Mouse (Mus musculus) retina, embryonic 14.5 days (tissue): ENCODE data around the gene Naaladl2.
"Not testable (repeated sequence)": the region's sequence is repeated elsewhere in the genome, so short reads cannot be mapped to it uniquely, and the experiment has no call there.

ENCODE experiments used
- DNase-seq: peaks from one replicate; pipeline ENCODE4 v3.0.0-alpha.2; 2015; ENCODE audit warnings: low spot score

The Naaladl2 gene

DNA sequence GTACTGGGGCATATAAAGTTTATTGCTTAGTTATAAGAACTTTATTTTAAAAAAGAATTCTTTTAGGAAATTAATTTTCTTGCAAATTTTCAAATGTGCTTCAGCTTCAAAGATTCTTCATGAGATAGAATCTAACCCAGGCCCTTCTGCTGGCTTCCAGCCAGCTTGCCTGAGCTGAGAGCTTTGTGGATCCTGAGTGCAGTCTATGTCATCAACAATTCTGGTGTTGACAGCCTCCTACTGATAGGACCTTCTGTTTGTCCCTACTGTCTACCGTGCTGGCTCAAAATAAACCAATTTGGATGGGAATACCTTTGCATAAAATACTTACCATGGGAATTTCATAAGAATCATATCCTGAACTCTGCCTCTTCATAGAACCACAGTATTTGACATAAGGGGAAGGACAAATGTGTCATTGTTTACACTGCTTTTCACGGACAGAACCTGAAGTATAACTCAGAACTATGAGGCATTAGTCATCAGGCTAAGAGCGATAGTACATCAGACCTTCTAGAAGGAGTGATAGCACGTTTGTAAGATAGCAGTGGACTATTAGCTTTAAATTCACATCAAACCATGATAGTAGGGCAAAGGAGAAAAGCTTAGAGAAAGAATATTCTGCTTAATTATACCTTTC is 829.3 kb downstream of the Naaladl2 start:
- no peak for DNase-seq

DNA sequence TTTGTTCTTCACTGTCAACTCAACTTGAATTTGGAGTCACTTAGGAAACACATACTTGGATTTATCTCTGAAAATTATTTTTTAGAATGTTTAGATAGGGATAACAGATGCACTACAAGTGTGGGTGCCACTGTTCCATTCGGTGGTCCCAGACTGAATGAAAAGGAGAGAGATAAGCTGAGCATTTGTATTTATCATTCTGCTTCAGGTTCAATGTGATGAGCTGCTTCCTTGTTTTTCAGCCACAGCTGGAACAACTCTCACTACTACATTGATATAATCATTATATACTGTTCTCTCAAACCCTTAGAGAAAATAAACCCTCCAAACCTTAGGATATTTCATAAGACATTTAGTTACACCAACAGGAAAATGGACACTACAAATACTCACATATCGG is 918.6 kb downstream of the Naaladl2 start:
- DNase-seq: no peak

DNA sequence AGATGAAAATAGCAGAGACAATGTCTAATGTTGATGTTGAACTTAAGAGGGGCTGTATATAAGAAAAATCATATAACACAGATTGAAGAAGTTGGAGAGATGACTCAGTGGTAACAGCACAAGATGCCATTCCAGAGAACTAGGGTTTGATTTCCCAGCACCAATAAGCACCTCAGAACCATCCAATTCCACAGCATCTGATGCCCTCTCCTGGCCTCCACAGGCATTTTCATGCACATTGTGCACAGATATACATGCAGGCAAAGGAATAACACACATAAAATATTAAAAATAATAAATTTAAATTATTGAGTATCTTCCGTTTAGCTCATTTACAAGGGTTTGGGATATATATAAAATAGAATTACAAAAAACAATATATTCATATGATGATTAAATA is 926.6 kb downstream of the Naaladl2 start:
- no peak for DNase-seq

DNA sequence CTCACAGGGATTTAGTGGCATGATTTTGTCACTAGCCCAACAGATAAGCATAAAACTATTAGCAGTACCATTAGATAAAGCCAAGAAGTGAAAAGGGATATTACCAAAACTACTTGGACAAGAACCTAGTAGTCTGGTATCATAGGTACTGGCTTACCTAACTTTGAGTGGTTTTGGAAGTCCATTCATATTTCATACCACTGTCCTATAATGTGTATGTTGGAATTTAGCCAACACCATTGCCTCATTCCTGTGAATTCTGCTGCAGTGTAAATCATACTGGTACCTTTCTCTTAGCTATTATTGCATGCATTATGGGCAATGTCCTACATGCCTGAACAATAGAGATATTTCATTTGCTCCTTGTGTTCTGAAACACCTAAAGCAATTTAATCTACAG is 977.5 kb downstream of the Naaladl2 start:
- DNase-seq: no peak

DNA sequence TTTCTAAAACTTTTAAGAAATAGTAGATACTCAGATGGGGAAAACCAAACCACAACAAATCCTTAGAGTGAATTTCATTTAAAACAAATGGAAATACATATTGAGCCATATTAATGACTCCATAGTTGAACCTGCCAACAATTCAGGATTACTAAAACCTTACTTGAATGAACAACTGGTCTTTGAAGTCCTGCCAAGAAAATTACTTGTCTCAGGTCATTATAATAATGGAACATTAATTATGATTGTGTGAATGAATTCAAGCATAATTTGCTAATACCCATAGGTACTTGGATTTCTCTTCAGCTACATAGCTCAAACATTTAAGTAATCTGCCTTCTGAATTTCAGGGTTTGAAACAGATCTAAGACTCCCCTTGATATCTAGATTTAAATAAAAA is 980.1 kb downstream of the Naaladl2 start:
- DNase-seq: peak; percentile 9

DNA sequence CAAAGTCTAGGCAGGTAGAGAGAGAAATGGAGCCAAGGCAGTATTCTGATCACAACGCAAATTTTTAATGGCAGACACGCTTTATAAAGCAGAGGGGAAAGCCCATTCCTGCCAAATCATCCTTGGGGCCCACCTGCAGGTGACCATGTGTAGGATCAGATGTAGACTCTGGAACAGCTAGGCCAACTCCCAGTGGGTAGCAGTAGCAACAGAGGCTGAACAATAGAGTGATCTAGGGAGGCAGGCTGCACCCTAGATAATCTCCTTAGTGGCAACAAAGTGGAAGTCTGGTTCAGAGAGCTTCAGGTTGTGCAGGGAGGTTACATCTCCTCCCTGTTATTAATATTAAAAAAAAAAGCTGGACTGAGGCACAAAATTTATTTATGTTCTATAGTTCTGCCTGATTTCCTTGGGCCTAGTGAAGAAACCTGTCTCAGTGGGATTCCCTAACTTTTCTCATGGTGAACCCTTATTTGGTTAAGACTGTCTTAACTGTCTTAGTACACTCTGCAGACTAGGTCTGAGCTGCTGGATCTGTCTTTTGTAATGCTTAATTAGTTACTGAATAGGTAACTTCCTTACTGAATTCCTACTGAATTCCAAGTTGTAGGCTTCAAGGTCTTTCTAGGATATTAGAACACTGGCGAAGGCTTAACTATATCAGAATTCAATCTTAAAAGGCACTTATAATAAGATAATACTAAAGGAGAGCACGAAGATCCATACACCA is 992.8 kb downstream of the Naaladl2 start:
- DNase-seq: not testable (repeated sequence)

DNA sequence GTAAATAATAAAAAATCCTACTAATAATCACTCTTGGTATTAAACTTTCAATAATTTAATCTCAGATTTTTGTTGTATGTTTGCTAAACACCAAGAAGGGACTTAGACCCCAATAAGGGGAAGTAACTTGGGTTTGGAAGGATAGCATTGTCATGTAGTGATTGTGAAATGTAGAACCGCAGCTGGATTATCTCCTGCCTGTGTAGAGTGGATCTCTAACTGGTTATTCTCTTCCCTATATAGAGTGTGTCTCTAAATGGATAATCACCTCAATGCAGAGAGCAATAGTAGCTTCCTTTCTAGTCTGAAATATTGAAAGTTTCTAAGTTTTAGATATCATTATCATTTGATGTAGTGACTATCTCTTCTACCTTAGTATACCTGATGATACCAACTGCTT is 1001.3 kb downstream of the Naaladl2 start:
- DNase-seq: no peak

DNA sequence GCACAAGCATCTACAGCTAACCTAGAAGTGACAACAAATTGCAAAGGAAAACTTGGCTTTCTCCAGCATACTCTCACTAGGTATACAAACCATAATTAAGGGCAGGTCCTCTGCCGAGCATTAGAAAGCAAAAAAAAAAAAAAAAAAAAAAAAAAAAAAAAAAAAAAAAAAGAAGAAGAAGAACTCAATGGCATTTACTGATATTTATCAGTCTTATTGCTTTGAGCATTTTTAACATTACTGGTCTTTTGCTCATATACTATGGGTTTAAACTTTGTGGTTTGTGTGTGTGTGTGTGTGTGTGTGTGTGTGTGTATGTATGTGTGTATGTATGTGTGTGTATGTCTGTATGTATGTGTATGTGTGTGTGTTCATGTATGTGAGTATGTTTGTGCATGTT is 1006.1 kb downstream of the Naaladl2 start:
- no peak for DNase-seq

DNA sequence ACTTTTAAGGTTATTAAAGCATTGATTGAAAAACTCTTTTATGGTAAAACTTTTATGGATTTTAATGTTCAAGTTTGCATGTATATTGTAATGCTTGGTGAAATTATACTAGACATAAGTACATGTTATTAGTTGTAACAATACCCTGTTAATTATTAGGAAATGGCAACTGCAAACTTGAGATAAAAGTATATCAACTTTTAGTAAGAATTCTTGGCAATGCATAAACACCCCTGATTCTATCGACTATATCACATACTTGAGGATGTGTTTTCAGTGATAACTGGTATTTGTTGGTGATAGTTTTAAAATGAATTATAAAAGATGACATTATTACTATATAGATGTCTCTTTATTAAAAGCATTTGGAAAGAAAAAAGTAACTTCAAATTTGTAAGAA is 1017.9 kb downstream of the Naaladl2 start:
- no peak for DNase-seq

DNA sequence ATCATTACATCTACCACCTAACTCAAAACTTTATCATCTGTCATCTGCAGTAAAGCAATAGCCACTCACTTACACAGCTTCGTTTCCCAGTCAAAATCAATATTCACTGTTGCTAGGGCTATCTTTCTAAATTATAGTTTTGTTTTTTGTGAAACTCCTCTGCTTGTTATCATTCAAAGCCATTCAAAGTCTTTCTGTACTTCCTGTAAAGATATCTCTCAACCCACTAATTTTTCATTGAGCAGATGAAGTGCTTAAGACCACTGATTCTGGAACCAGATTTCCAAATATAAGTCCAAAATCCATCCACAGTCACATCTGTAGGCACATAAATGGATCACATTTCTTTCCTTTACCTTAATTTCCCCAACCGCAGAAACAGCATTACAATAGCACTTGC is 1020.0 kb downstream of the Naaladl2 start:
- no peak for DNase-seq

DNA sequence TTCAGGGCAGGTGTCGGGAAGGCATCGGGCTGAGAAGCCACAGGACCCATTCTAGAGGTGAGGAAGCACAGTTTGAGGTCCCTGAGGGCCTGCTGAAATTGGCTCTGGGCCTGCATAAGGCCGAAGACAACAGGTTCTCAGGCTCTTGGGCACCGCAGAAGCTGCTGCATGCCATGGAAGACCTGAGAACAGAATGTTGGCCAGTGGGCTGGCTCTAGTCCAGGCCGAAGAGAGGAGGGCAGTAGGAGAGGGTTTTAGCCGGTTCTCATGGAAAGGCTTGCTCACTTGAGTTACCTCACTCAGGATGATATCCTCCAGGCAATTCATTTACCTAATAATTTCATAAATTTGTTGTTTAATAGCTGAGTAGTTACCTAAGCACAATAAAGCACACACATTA is 1025.9 kb downstream of the Naaladl2 start:
- no peak for DNase-seq

DNA sequence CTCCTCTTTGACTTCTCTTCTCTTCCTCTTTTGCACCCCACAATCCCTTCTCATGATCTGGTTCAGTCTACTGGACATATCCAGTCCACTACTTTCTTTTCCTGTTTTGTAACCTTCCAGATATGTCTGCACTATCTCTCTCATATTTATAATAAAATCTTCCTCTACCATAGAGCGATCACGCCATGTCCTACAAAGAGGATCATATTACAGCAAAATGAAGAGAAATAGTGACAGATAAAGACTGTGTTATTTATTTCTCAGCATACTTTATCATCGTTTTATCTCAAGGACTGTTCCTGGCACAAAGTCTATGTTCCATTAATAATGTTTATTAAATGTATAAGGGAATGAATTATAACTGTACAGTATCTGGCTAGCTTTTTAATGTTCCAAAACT is 1029.2 kb downstream of the Naaladl2 start:
- no peak for DNase-seq

DNA sequence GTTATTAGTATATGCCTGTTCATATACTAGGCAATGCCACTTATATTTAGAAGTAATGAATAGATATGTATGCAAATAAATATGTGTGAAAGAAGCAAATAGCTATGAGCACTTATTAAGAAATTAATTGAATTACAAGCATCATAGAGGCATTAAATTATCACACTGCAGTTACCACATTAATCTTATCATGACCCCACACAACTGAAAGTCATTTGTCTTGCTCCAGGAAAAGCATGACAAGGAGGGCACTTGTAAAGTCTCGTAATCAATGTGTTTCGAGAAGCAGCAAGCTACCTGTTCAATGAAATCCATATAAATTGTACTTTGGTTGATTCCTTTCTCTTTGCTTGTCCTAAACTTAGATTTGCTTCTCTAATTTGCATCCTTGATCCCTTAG is 1030.7 kb downstream of the Naaladl2 start:
- no peak for DNase-seq

DNA sequence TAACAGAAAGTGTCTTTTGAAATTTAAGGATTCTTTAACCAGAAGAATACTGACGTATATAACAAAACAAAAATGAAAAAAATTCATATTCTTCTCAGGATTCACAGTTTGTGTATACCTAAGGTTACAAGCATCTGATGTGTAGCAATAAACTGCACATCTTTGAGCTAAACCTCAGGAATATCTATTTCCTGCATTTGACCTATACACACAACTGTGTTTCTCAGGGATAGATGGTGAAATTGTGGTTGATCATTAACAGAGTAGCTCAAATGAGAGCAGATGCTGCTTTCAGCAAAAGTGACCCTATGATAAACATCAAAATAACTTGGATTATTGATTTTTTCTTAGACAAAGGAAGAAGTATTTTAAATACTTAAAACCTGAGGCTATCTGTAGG is 1037.7 kb downstream of the Naaladl2 start:
- no peak for DNase-seq

DNA sequence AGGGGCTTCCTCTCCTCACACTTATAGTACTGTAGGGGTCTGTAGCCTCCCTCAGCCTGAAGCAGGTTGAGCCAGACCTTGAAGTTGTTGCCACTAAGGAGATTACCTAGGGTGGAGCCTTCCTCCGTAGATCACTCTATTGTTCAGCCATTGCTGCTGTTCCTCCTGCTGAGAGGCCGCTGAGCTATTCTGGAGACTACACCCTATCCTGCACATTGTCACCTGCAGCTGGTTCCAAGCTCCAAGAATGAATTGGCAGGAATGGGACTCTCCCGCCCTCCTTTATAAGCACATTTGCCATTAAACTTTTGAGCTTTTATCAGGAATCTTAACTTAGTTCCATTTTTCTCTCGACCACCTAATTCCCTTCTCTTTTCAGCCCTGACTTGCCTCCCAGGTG is 1064.3 kb downstream of the Naaladl2 start:
- DNase-seq: no peak

DNA sequence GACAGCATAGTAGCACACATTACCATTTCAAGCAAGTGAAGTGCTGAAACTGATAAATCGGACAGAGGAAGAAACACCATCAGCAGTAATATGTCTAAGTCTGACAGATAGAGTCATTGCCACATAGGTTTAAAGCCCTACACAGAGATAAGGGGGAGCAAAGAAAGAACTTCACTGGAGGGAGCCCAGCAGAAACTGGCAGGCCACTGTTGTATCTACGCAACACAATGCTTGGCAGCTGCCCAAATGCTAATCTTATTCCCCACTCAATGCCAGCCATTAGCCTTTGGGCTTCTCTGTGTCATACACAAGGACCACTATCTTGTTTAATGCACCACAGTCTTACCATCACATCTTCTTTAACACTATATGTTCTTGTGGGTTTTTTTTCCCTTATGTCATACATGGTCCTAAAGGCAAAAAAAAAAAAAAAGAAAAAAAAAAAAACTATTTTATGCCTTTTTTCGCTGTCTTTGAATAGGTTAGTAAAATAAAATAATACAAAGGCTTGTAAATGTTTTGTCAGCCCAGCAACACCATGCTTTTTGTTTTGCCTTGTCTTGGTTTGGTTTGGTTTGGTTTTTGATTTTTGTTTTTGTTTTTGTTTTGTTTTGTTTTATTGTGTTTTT is 1072.8 kb downstream of the Naaladl2 start:
- DNase-seq: no peak

DNA sequence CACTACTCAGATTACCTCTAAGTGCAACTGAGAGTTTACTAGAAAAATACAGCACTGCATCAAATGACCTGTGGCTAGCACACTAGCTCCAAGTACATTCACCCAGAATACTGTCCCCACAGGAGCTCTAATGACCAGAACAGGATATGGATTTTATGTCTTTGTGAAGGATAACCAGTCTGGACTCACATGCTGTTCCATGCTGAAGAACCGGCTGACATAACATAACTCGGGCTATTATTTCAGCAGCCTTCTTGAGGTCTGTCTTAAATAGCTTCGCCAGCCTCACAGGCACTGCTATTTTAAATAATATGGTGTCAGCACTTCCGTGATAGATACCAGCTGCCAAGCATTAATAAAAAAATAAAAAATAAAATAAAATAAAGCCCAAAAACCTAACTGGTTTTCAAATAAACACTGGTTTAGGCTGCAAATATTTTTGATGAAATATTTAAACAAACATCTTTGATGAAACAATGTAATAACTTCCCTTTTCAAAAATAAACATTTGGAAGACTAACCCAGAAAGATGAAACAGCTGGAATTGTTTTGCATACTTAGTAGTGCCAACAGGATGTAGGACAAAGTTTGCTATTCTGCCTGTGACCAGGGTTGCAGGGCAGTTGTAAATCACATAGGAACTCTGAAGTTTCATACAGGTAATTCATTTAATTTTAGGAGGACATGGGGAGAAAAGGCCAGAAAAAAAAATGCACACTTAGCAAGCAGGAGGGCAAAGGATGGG is 1073.5 kb downstream of the Naaladl2 start:
- no peak for DNase-seq

DNA sequence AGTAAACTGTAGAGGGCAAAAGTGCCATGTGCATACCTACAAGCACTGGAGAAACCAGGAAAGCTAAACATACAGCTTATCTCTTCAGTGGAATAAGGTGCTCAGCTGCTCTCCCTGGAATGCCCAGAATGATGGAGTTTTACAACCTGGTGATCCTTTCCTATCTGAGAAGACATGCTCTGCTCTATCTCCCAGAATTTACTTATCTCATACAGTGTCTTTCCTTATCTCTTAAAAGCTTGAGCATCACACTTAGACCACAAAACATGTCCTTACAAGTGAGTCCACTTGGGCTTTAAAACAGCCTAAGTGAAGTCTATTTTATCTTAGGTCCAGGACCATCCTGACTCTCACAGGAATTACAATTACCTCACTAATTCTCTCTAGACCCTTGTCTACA is 1095.8 kb downstream of the Naaladl2 start:
- no peak for DNase-seq

DNA sequence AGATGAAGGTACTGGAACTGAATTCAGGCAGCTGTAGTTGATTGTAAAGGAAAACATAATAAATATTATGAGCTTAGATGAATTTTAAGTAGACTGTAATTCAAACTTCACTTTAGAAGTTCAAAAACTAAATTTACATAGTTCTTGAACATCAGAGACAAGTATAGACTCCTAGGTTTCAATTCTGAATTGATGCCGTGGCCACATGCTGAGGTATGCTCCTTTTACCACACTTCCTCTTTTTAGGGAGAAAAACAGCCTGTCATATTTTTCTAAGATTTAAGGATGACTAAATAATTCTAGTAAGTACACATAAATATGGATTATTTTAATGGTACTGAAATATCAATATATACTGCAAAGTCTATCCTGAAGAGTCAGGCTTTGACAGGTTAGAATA is 1142.3 kb downstream of the Naaladl2 start:
- no peak for DNase-seq

DNA sequence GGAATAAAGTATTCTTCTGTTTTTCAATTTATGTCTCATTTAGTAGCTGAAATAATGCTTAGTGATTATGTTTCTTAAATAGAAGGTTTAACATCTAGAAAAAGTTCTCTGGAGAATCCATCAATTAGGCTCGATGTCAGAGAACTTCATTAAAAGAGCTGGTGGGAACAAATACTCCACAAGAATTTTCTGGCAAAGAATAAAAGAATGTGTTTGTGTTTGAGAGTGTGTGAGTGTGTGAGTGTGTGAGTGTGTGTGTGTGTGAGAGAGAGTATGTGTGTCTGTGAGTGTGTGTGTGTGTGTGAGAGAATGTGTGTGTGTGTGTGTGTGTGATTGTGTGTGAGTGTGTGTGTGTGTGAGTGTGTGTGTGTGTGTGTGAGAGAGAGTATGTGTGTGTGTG is 1170.3 kb downstream of the Naaladl2 start:
- no peak for DNase-seq

DNA sequence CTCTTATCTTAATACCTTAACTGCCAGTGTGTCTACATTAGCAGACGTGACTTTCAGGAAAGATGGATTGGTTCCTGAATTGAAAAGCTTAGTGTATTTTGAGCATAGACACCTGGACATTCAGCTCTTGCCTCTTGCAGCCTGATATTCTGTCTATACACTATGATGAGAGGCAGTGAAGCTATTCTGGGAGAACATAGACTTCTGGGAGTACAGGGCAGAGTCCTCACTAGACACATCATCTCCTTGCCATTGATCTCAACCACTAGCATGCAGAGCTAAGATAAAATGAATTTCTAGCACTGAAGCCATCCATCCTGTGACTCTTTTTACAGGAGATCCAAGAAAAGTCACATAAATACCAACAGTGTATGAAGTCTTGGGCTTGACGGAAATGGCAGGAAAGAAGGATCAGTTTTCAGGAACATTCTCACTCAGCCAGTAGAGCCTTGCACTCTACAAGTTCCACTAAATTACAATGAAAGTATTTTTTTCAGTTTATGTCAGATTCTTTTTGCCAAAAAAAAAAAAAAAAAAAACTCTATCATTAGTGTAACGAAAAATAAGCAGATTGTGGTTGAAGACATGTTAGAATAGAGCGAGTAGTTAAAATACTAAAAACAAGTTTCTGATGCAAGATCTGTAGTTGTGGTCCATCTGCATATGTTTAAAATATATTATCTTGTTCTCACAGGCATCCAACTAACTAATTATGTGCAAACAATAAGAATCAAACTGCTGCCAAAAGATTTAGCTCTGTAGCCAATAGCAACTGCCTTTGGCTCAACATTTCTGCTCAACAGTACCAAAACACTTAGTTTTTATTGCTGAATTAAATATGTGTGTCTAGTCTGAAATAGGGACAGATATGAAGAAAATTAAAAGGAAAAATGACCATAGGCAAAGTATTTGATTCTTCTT is 1171.1 kb downstream of the Naaladl2 start:
- no peak for DNase-seq
